Mouse (Mus musculus) limb, embryonic 12.5 days (tissue): ENCODE measurements around the gene Rpl34. TPM values are rescaled to one million over a fixed set of nuclear protein-coding genes. Genes with fewer than 3 reads are reported as not detected.

Source experiments
- ATAC-seq: fragments of 200-750 bp; cut with Nextera tagmentation; 2 replicates; pipeline ENCODE4 v1.8.0; 2017; ENCODE audit warnings: low read depth, moderate TSS enrichment; ENCODE audit not compliant: insufficient number of reproducible peaks, insufficient read depth, low FRiP score, low TSS enrichment
- H3K27ac ChIP-seq: fragments of 300-500 bp; sonication (generic); 2 replicates; pipeline ENCODE4 v1.5.1; 2016; ENCODE audit warnings: mild to moderate bottlenecking, moderate library complexity
- H3K27me3 ChIP-seq: fragments of 300-500 bp; sonication (generic); 2 replicates; pipeline ENCODE4 v1.6.1; 2016; ENCODE audit warnings: mild to moderate bottlenecking, moderate library complexity
- H3K36me3 ChIP-seq: fragments of 300-500 bp; sonication (generic); 2 replicates; pipeline ENCODE4 v1.6.1; 2016; ENCODE audit warnings: mild to moderate bottlenecking, moderate library complexity
- H3K4me1 ChIP-seq: fragments of 300-500 bp; sonication (generic); replicated peaks from 2 replicates; pipeline ENCODE4 v1.6.1; 2016
- H3K4me2 ChIP-seq: fragments of 300-500 bp; sonication (generic); 2 replicates; pipeline ENCODE4 v1.6.1; 2016; ENCODE audit warnings: mild to moderate bottlenecking, moderate library complexity
- H3K4me3 ChIP-seq: fragments of 300-500 bp; sonication (generic); replicated peaks from 2 replicates; pipeline ENCODE4 v1.5.1; 2016; ENCODE audit warnings: mild to moderate bottlenecking
- H3K9ac ChIP-seq: fragments of 300-500 bp; sonication (generic); replicated peaks from 2 replicates; pipeline ENCODE4 v1.6.1; 2016; ENCODE audit warnings: mild to moderate bottlenecking, moderate library complexity
- H3K9me3 ChIP-seq: fragments of 300-500 bp; sonication (generic); 2 replicates; pipeline ENCODE4 v1.6.1; 2016; ENCODE audit warnings: mild to moderate bottlenecking, moderate library complexity
- WGBS: fragments of 180-500 bp; shearing (Covaris S2); methylation state at CpG from one replicate; pipeline ENCODE4 v1.1.7; 2016; 5-methylcytosine and 5-hydroxymethylcytosine counted together
- polyA plus RNA-seq: library from polyadenylated mRNA; unstranded; fragments of >200 nt; fragmentation: Nextera tagmentation; extraction: Ambion mirVana; gene quantifications from 2 replicates; pipeline ENCODE4 v1.2.1, GENCODE M21; 2016

The Rpl34 gene
- polyA plus RNA-seq, 1 experiment from 2014 or later: 845 TPM

DNA sequence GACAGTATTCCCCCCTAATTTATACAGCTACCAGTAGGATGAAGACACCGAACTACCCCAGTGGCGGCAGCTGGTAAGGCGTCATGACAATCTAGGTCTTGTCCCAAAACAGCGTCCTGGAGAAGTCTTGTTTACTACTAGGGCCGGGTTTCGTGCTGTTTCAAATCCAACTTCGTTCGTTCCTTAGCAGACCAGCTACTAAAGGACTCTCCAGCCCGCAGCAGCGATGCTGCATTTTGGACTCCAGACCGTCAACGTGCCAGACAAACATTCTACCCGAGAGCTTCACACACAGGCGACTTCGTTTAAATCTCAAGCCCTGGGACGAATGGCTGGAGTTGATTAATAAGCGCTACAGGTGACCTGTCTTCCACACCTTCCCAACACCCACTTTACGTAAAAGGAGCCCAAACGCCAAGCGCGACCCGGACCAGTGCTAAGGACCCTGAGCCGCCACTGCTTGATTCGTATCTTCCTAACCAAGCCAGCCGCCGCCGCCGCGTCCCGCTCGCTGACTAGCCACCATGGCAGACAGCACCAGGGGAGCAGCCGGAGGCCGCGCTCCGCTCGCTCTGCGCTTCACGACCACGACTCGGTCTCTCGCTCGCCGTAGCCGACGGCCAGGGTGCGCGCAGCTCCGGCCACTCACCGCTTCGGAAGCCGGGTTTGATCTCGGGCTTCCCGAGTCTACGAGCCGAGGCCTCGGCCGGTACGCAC, 568 bp downstream of the Rpl34 start:
- Histone ChIP-seq H3K27me3 (no peaks in the 10 kb centered on the region), H3K4me2 (peak overlapping the region; percentile 82), H3K27ac (peak overlapping the region; percentile 94), H3K4me1 (peaks cover 16% of the 10 kb centered on the region), H3K36me3 (peaks cover 38% of the 10 kb centered on the region), H3K9ac (peak overlapping the region; percentile 95), H3K9me3 (no peaks in the 10 kb centered on the region), H3K4me3 (peak overlapping the region; percentile 97)
- ATAC-seq: no peak; the same call in 1 of the 2 replicates
- under 1% methylated on average over 58 of the region's 58 CpGs for WGBS

DNA sequence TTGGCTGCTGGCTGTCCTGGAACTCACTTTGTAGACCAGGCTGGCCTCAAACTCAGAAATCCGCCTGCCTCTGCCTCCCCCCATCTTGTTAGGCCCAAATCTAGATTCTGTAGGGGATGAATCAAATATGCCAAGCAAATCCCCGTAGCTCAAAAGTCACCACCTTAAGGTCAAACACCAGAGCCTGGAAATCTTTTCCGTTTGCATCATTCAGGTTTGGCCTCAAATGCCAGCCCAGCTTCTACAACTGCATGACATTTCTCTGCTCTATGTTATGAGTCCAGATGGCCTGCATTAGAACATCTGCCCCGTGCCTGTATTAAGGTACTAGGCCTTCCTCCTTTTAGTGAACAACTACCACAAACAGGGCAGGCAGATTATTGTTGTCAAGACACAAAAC, 2.5 kb downstream of the Rpl34 start:
- Histone ChIP-seq H3K4me3 (no peak overlapping the region), H3K27me3 (no peaks in the 10 kb centered on the region), H3K4me2 (no peak overlapping the region), H3K4me1 (peaks cover 16% of the 10 kb centered on the region), H3K27ac (no peak overlapping the region), H3K36me3 (peaks cover 46% of the 10 kb centered on the region), H3K9me3 (no peaks in the 10 kb centered on the region), H3K9ac (peak overlapping the region; percentile 95; the same call in 1 of the 2 replicates)
- no peak for ATAC-seq
- 80% methylated on average over 4 of the region's 4 CpGs for WGBS

GRCm38 (mm10) chr3:130727036-130727435, 3.2 kb downstream of the Rpl34 start:
- Histone ChIP-seq H3K27me3 (no peaks in the 10 kb centered on the region), H3K9me3 (no peaks in the 10 kb centered on the region), H3K4me2 (no peak overlapping the region), H3K27ac (no peak overlapping the region), H3K36me3 (peaks cover 46% of the 10 kb centered on the region), H3K9ac (no peak overlapping the region), H3K4me3 (no peak overlapping the region), H3K4me1 (peaks cover 16% of the 10 kb centered on the region)
- WGBS: 82% methylated on average over 1 of the region's 1 CpGs
- no peak for ATAC-seq

GRCm38 (mm10) chr3:130725718-130726117, 4.5 kb downstream of the Rpl34 start:
- Histone ChIP-seq H3K4me3 (no peak overlapping the region), H3K4me1 (peaks cover 16% of the 10 kb centered on the region), H3K27ac (no peak overlapping the region), H3K4me2 (no peak overlapping the region), H3K9ac (no peak overlapping the region), H3K9me3 (no peaks in the 10 kb centered on the region), H3K36me3 (peaks cover 46% of the 10 kb centered on the region), H3K27me3 (no peaks in the 10 kb centered on the region)
- no peak for ATAC-seq
- WGBS: 68% methylated on average over 2 of the region's 2 CpGs

GRCm38 (mm10) chr3:130722733-130723478, 7.3 kb downstream of the Rpl34 start:
- ATAC-seq: no peak
- Histone ChIP-seq H3K27me3 (no peaks in the 10 kb centered on the region), H3K36me3 (peaks cover 34% of the 10 kb centered on the region), H3K9me3 (no peaks in the 10 kb centered on the region), H3K9ac (no peak overlapping the region), H3K4me2 (no peak overlapping the region), H3K27ac (no peak overlapping the region), H3K4me3 (no peak overlapping the region), H3K4me1 (0 out of 2 replicates have a peak, but pooled peaks cover 4% of the 10 kb centered on the region)
- 80% methylated on average over 11 of the region's 11 CpGs for WGBS

DNA sequence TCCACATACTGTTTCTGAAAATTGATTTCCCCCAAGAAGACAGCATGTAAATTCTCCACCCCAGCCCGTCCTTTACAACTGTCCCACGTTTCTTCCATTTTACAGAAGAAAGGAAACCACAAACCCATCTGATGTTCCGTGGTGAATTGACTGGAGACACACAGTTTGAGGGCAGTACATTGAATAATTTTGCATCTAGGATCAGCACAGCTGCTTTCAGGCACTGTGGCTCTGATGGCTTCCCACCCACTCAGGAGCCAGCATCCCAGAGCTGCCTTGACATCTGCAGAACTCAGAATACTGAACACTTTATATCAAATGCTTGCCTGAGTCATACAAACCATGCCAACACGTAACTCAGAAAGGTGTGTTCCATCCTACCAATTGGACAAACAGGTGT, 10.0 kb downstream of the Rpl34 start:
- no peaks in the 10 kb centered on the region for H3K27me3 ChIP-seq
- no peaks in the 10 kb centered on the region for H3K4me1 ChIP-seq
- H3K27ac ChIP-seq: no peak overlapping the region
- WGBS: 84% methylated on average over 4 of the region's 4 CpGs
- ATAC-seq: no peak
- H3K4me3 ChIP-seq: no peak overlapping the region
- no peak overlapping the region for H3K9ac ChIP-seq
- no peak overlapping the region for H3K4me2 ChIP-seq
- H3K36me3 ChIP-seq: peaks cover 8% of the 10 kb centered on the region; the same call in 1 of the 2 replicates
- H3K9me3 ChIP-seq: no peaks in the 10 kb centered on the region

GRCm38 (mm10) chr3:130718871-130719270, 11.3 kb downstream of the Rpl34 start:
- no peak overlapping the region for H3K27ac ChIP-seq
- ATAC-seq: no peak
- no peaks in the 10 kb centered on the region for H3K9me3 ChIP-seq
- 0 out of 2 replicates have a peak, but pooled peaks cover 1% of the 10 kb centered on the region for H3K36me3 ChIP-seq
- WGBS: 85% methylated on average over 4 of the region's 4 CpGs
- H3K4me1 ChIP-seq: no peaks in the 10 kb centered on the region
- H3K9ac ChIP-seq: no peak overlapping the region
- H3K4me2 ChIP-seq: no peak overlapping the region
- no peak overlapping the region for H3K4me3 ChIP-seq
- H3K27me3 ChIP-seq: no peaks in the 10 kb centered on the region

- ATAC-seq: no peak
- no peak overlapping the region for H3K4me2 ChIP-seq
- no peak overlapping the region for H3K9ac ChIP-seq
- no peak overlapping the region for H3K4me3 ChIP-seq
- H3K36me3 ChIP-seq: no peaks in the 10 kb centered on the region
- H3K4me1 ChIP-seq: no peaks in the 10 kb centered on the region
- WGBS: 73% methylated on average over 7 of the region's 7 CpGs
- H3K27ac ChIP-seq: no peak overlapping the region
- H3K9me3 ChIP-seq: no peaks in the 10 kb centered on the region
- no peaks in the 10 kb centered on the region for H3K27me3 ChIP-seq
Measured at GRCm38 (mm10) chr3:130716555-130716954, 13.6 kb downstream of the Rpl34 start.

GRCm38 (mm10) chr3:130714775-130715568, 15.2 kb downstream of the Rpl34 start:
- Histone ChIP-seq H3K4me3 (peak overlapping the region; percentile 30), H3K27ac (no peak overlapping the region), H3K4me2 (peak overlapping the region; percentile 49), H3K36me3 (no peaks in the 10 kb centered on the region), H3K27me3 (no peaks in the 10 kb centered on the region), H3K9me3 (no peaks in the 10 kb centered on the region), H3K9ac (0 out of 2 replicates have a peak overlapping the region, but pooled peaks have one; percentile 37), H3K4me1 (peaks cover 2% of the 10 kb centered on the region; the same call in 1 of the 2 replicates)
- no peak for ATAC-seq
- WGBS: 21% methylated on average over 22 of the region's 22 CpGs

GRCm38 (mm10) chr3:130712891-130713290, 17.3 kb downstream of the Rpl34 start:
- ATAC-seq: no peak
- WGBS: 44% methylated on average over 6 of the region's 6 CpGs

DNA sequence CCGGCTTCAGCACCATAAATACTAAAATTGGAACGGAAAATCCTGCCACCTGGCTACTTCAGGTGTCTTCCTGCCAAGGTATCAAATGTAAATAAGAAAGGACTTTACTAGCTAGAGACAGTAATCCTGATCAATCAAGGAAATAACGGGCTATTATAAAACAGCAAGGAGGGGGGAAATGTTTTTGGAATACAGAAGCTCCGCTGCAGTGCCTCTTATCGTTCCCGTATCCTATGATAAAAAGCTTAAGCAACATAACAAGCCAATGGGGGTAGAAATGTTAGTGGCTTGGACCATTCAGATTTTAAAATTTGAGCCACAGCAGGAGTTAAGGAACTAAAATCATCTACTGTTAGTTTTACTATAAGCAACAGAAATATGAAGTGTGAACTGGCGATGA, 20.1 kb downstream of the Rpl34 start:
- 52% methylated on average over 7 of the region's 7 CpGs for WGBS
- no peak overlapping the region for H3K27ac ChIP-seq
- peak overlapping the region; percentile 57 for H3K4me2 ChIP-seq
- no peak overlapping the region for H3K9ac ChIP-seq
- peaks cover 4% of the 10 kb centered on the region; the same call in 1 of the 2 replicates for H3K36me3 ChIP-seq
- peak overlapping the region; percentile 24 for H3K4me3 ChIP-seq
- H3K27me3 ChIP-seq: no peaks in the 10 kb centered on the region
- no peak for ATAC-seq
- H3K9me3 ChIP-seq: no peaks in the 10 kb centered on the region
- peaks cover 13% of the 10 kb centered on the region for H3K4me1 ChIP-seq

More at GRCm38 (mm10) chr3:130712891-130713290, 17.3 kb downstream of the Rpl34 start:
- Histone ChIP-seq H3K4me3 (no peak overlapping the region), H3K27ac (no peak overlapping the region), H3K27me3 (no peaks in the 10 kb centered on the region), H3K9ac (no peak overlapping the region), H3K9me3 (no peaks in the 10 kb centered on the region), H3K4me1 (peaks cover 7% of the 10 kb centered on the region), H3K36me3 (no peaks in the 10 kb centered on the region), H3K4me2 (no peak overlapping the region)
